Mouse (Mus musculus) liver, postnatal 0 days (tissue): ENCODE data around the gene M6pr.

Source experiments
- CTCF ChIP-seq: sonication (generic); IDR thresholded peaks from 2 replicates; pipeline ENCODE4 v1.5.1; 2016; ENCODE audit warnings: antibody characterized with exemption, low read depth
- EP300 ChIP-seq: IDR thresholded peaks from 2 replicates; pipeline ENCODE4 v1.6.1; 2016; ENCODE audit warnings: antibody characterized with exemption, low read depth, mild to moderate bottlenecking

DNA sequence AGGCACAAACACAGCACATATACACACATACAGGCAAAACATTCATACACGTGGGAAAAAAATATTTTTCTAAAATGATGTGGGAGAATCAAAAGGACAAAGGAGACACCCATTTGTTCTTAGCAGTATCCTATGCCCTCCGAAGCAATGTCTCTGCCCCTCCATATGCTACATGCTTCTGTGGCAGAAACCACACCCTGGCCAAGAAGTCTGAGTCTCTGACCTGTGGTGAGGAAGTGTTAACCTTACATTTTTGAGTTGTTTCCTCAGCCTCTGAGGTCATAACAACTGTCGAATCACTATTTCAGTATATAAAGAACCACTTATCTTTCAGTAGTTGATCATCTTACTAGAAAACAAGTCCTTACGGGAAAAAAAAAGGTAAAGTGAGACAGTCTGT is 5.9 kb upstream of the M6pr start:
- TF ChIP-seq CTCF (no peak), EP300 (no peak)
